Mouse (Mus musculus) brown adipose tissue, adult 24 weeks (tissue): ENCODE measurements around the gene Mboat1. TPM values are rescaled to one million over a fixed set of nuclear protein-coding genes. Genes with fewer than 3 reads are reported as not detected.

ENCODE experiments used
- H3K27ac ChIP-seq: fragments of 200-500 bp; replicated peaks from 2 replicates; pipeline ENCODE4 v1.5.1; 2012; ENCODE audit warnings: low read depth, mild to moderate bottlenecking, low read length
- H3K4me1 ChIP-seq: fragments of 200-500 bp; 2 replicates; pipeline ENCODE4 v1.6.1; 2012; ENCODE audit warnings: low read length, mixed read lengths; ENCODE audit not compliant: control insufficient read depth, insufficient read depth, insufficient read length
- H3K4me3 ChIP-seq: fragments of 200-500 bp; 2 replicates; pipeline ENCODE4 v1.5.1; 2012; ENCODE audit warnings: low read depth, mild to moderate bottlenecking, low read length, moderate library complexity; ENCODE audit not compliant: insufficient read depth
- polyA plus RNA-seq: library from polyadenylated mRNA; stranded (reverse); fragments of >200 nt; gene quantifications from 2 replicates; pipeline ENCODE4 v1.2.4, GENCODE M21; 2012; ENCODE audit not compliant: missing spikeins, insufficient read depth, insufficient read length

Mboat1 gene
- polyA plus RNA-seq, result 0.58 TPM in 1 of 2 replicates, not detected in the other

DNA sequence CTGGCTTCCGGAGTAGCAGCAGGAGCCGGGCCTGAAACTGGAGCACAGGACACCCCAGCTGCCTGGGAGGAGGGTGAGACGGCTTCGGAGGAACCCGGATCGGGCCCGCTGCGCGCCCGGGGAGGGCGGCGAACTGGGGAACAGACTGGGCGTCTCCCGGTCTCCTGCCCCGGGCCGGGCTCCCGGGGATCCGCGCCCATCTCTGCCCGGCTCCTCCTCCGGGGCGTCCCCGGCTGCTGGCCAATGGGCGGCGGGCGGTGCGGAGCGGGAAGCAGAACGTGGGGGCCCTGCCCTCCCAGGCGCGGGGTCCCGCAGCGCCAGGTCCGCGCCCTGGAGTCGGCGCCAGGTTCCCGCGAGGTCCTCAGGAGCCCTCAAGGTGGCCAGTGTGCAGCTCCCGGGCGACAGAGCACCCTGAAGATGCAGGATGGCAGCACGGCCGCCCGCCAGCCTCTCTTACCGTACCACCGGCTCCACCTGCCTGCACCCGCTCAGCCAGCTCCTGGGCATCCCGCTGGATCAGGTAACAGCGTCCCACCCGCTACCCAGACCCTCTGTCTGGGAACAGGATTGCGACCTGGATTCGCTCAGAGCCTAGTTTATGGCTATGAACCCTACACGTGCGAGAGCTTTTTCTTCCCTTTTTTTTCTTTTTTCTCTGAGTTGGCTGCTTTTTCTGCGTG lies at the start of gene Mboat1:
Mboat1 (plus strand) TSS at position 247 of the 680 bp plus-strand sequence.
- no peaks in the 10 kb centered on the region for H3K4me1 ChIP-seq
- no peak within 1 kb of the TSS for H3K27ac ChIP-seq
- peak within 1 kb of the TSS; percentile 58 for H3K4me3 ChIP-seq

DNA sequence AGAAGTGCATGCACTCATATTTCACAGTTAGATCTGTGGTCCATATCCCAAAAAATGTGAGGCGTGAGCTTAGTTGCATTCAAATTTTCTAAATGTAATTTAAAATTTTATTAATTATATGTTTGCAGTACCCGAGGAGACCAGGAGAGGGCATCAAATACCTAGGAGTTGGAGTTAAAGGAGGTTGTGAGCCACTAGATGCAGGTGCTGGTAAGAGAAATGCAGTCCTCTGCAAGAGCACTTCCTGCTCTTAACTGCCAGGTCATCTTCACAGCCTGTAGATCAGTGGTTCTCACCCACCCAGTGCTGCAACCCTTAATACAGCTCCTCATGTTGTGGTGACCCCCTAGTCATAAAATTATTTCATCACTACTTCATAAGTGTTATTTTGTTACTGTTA lies 43.2 kb upstream of the Mboat1 start:
- no peaks in the 10 kb centered on the region for H3K4me1 ChIP-seq
- no peak overlapping the region for H3K27ac ChIP-seq
- H3K4me3 ChIP-seq, result no peak overlapping the region

DNA sequence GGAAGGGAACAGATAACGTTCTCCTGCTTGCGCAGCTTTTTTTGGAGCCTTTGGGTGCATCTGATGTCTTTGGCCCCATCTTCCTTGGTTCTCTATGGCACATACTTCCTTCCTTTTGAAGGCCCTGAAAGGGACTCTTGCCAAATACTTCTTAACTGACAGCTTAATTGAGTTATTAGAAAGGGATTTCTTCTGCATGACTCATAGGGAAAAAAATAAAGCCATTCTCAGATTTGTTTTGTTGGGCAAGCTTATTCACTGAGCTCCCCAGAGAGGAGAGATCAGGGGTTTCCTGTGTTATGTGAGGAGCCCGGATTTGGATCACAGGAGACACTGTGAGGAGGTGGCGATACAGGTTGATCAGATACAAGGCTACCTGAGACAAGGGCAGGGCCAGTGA lies 40.4 kb upstream of the Mboat1 start:
- Histone ChIP-seq H3K4me3 (no peak overlapping the region), H3K4me1 (no peaks in the 10 kb centered on the region), H3K27ac (no peak overlapping the region)

DNA sequence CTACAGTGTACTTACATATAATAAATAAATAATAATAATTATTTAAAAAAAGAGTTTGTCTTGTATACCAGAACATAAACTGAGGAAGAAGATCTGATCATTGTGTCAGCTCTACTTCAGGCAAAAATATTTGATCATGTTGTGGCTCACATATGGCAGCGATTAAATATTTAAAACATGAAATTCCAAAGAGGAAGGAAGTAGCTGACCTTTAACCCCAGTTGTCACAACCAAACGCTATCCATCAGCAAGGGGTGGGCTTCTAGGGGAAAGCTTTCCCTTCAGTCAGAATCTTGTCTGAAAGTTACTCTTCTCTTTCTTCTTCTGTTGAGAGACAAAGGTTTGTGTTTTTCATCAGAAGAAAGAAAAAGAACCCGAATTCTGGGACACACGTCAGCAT lies 39.8 kb upstream of the Mboat1 start:
- Histone ChIP-seq H3K4me1 (no peaks in the 10 kb centered on the region), H3K27ac (no peak overlapping the region), H3K4me3 (no peak overlapping the region)

DNA sequence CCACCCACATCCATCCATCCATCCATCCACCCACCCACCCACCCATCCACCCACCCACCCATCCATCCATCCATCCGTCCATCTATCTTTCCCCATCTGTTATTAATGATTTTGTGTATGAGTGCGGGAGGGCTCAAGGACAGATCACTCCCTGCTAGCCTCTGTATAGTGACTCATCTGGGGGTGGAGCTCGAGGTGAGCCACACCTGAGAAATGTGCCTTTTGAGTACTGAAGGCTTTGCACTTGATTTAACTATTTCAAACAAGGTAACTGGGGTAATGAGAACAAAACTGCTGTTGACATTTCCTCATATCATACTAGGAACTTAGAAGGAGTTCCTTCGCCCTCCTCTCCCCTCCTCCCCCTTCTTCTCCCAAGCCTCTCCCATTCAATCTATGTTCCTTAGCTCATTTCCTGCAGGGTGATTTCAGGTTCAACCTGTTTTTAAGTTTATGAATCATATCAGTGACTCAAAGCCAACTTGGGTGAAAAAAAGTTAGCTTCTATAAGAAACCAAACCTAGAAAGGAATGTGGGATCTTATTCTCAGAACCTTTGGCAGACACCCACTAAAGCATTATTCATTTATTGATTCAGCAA lies 27.2 kb upstream of the Mboat1 start:
- Histone ChIP-seq H3K27ac (no peak overlapping the region), H3K4me1 (no peaks in the 10 kb centered on the region), H3K4me3 (no peak overlapping the region)

DNA sequence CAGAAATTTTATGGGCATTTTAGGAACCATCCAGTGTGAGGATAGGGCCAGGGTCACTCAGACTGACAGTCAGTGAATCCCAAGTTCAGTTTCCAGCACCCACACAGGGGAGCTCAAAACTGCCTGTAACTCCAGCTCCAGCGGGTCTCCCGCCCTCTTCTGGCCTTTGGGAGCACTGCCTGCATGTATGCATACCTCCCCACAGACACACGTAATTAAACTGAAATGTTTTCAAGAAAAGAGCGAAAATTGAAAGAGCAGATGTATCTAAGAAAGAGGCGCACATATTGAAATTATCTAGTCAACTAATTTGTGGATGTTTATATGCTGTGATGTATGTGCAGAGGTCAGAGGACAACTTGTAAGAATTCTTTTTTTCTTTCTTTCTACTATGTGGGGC lies 20.5 kb upstream of the Mboat1 start:
- H3K4me1 ChIP-seq, result no peaks in the 10 kb centered on the region
- no peak overlapping the region for H3K4me3 ChIP-seq
- no peak overlapping the region for H3K27ac ChIP-seq

DNA sequence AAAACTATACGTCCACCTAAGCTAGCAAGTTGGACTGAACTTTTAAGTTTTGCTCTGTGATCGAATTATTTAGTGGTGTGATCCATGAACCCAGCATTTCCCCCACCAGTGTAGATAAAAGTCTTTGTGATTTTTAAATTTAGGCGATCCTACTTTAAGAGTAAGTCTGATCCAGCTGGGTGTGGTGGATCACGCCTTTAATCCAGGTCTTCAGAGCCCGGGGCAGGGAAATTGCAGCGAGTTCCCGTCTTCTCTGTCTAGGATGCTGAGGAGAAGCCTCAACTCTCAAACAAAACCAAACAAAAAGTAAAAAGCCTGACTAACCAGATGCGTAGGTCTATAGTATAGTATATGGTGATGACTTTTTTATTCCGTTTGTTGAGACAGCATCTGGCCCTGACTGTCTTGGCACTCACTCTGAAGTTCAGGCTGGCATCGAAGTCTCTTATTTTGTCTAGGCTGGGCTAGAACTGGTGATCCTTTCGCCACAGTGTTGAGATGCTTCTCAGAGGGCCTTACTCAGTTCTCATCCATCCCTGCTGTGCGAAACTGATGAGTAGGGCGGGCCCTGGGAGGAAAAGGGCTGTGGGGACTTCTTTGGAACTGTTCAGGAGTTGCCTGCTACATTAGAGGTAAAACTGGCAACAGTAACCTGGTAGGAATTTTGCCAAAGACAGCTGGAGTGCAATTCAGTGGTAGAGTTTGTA lies 787 bp downstream of the Mboat1 start:
- H3K4me3 ChIP-seq, result peak overlapping the region; percentile 58; the same call in 1 of the 2 replicates
- H3K27ac ChIP-seq, result no peak overlapping the region

DNA sequence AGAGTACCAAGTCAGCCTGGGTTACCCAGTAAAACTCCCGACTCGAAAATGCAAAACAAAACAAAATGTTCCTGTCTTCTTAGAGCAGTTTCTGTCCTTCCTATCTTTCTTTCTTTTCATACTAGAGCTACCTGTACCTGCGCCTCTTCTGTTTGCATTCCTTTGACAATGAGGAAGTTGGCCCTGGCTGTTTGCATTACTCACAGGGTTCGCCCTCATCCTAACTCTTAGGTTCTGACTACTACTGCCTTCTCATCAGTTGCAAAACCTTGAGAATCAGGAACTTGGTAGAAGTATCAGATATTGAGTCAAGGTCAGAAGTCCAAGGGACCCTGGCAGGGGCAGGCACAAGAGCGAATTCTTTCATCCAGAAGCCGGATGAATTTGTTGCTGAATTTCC lies 1.7 kb downstream of the Mboat1 start:
- Histone ChIP-seq H3K4me1 (no peaks in the 10 kb centered on the region), H3K4me3 (no peak overlapping the region), H3K27ac (no peak overlapping the region)

More for the DNA sequence above, 787 bp downstream of the Mboat1 start:
- no peaks in the 10 kb centered on the region for H3K4me1 ChIP-seq

DNA sequence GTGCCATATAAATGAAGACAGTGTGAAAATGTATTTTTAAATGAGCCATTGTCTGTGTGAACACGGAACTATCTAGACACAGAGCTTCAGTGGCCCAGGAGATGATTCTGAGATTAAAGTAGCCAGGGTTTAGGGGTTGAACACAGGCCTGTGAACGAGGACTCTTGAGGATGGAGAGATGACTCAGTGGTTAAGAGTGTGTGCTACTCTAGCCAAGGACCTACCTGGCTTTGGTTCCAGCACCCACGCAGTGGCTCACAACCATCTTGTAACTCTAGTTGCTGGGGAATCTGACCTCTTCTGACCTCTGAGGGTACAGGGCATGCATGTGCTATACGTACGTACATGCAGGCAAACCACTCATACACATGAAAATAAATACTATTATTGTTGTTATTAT lies 3.9 kb downstream of the Mboat1 start:
- Histone ChIP-seq H3K4me1 (no peaks in the 10 kb centered on the region), H3K27ac (no peak overlapping the region), H3K4me3 (no peak overlapping the region)

DNA sequence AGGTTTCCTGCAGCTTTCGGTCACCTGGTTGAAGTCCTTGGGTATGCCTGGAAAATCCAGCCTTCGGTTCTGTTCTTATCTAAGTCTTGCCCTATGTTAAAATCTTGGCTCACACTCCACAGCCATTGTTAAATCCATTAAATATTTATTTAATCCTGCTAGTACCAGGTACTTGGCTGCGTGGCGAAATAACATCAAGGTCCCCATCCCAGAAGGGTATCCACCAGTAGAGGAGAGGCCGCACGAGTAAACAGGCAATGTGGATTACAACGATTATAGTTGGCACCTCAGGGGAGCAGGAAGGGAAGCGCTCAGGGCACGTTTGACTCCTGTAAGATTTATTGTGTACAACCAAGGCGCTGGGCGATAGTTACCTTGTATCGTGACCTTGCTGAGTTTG lies 4.4 kb downstream of the Mboat1 start:
- no peak overlapping the region for H3K27ac ChIP-seq
- no peak overlapping the region for H3K4me3 ChIP-seq

DNA sequence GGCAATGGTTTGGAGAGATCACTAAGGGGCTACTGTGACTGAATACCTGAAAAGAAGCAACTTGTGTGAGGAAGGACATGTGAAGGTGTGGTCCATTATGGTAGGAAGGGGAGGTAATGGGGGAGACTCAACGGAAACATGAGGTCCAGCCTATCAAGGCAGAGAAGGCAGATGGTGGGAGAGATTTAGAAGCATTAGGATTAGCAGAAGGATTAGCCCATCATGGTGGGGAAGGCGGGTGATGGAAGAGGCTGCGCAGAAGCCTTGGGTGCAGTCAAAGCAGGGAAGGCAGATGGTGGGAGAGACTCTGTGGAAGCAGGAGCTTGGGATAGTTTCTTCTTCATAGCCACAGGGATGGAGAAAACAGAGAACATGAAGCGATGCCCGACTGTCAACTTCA lies 5.7 kb downstream of the Mboat1 start:
- Histone ChIP-seq H3K4me3 (no peak overlapping the region), H3K27ac (no peak overlapping the region), H3K4me1 (no peaks in the 10 kb centered on the region)

More for the DNA sequence above, 4.4 kb downstream of the Mboat1 start:
- H3K4me1 ChIP-seq, result no peaks in the 10 kb centered on the region

DNA sequence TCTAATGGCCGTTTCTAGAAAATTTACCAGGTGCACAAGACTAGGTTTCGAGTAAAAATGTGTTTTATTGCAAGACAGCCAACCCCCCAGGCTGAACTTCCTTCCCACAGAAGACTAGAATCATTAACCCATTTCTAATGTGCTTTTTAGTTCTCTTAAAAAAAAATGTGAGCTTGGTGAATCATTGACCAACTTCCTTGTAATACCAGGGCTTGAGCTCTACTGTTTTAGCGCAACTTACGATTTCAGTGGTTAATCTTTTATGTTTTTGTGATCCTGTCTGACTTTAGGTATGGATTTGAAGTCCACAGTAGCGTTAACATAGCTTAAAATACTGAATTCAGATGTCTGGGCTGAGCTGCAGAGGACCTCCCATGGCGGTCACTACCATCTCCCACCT lies 10.2 kb downstream of the Mboat1 start:
- H3K4me3 ChIP-seq, result no peak overlapping the region
- H3K27ac ChIP-seq, result no peak overlapping the region
- no peaks in the 10 kb centered on the region for H3K4me1 ChIP-seq

DNA sequence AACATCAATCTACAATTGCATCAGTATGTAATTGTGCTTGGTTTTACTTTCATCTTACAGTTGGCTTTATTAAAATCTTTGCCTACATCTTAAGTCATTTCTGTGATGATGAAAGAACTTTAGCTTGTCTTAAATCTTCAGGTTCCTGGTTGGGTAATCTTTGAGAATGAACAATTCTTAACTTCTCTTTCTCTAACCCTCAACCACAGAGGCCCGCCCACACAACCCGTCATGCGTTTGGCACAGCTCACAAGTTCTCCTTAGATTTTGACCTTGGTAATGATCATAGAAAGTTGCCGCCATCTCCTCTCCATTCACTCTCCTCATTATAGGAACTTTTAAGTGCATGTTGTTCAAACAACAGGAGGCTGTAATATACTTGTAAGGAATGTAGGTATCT lies 18.0 kb downstream of the Mboat1 start:
- H3K4me3 ChIP-seq, result no peak overlapping the region
- H3K27ac ChIP-seq, result no peak overlapping the region
- H3K4me1 ChIP-seq, result no peaks in the 10 kb centered on the region

DNA sequence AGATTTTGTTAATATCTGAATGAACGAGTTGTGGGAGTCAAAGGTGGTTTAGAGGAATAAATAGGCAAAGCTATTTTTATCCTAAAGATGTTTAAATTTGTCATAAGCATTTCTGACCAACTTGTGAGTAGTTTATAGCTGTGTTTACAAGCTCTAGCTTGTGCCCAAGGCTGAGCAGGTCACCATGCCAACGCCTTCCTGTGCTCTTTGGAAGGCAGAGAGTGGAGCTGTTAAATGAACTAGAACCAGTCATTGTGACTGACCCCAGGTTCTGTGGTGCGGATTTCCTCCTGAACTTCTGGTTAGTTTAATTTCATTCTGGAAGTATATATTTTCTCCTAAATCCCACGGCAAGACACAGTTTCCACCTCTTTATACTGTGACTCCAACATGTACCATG lies 23.3 kb downstream of the Mboat1 start:
- Histone ChIP-seq H3K4me3 (no peak overlapping the region), H3K27ac (no peak overlapping the region), H3K4me1 (no peaks in the 10 kb centered on the region)

DNA sequence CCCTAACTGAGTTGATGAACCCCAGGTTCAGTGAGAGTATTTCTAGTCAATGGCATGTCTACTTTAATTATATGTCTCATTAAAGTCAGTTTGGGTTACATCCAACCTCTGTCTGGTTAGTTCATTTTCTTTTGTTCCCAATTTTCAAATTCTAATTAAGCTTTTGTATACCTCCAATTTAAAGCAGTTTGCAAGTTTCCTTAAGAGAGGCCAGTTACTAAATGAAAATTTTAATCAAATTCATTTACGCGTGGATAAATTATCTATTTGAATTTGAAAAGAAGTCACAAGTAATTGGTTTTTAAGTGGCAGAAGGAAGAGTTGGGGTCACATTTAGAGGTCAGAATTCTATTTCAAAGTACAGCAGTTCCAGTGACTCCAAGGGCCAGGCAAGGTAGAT lies 27.2 kb downstream of the Mboat1 start:
- Histone ChIP-seq H3K4me1 (no peaks in the 10 kb centered on the region), H3K4me3 (no peak overlapping the region), H3K27ac (no peak overlapping the region)
